Mouse (Mus musculus) MEL-GATA-1-ER (cell line): ENCODE measurements around the gene Kmt2c.
A peak's percentile ranks its signal among the peaks of the same experiment; 100 is the strongest.
"Not testable (repeated sequence)": the region's sequence is repeated elsewhere in the genome, so short reads cannot be mapped to it uniquely, and the experiment has no call there.

Experiments
- DNase-seq: peaks from one replicate; pipeline ENCODE4 v3.0.0-alpha.2; 2012; ENCODE audit warnings: low read depth; ENCODE audit errors: extremely low read depth

Gene Kmt2c

GRCm38 (mm10) chr5:25224377-25224776, 274.2 kb downstream of the Kmt2c start:
- DNase-seq: not testable (repeated sequence)

- DNase-seq: peak; percentile 48
These were observed 275.6 kb downstream of the Kmt2c start, which contains the start of gene E130116L18Rik for GRCm38 (mm10) chr5:25222752-25223702. Gene E130116L18Rik, minus strand, starts transcription at chr5:25223153.
